In genomic region chr17:56287830-56288229, GRCm38 (mm10) we compare ENCODE assay signal across 8 mouse cellular contexts. TPM values are rescaled to one million over a fixed set of nuclear protein-coding genes. Genes with fewer than 3 reads are reported as not detected.
DNase-seq lines count a peak whose midpoint lies in the region; ATAC-seq lines count a peak whose summit lies in the region.

No protein-coding gene starts in this region.

- peak; percentile 61 for DNase-seq in retina, postnatal 1 day
- no peak for DNase-seq in retina, embryonic 14.5 days (ENCODE audit: low spot score)
- peak; percentile 83 to 90 for DNase-seq in kidney, postnatal 25 days
- DNase-seq in gastrocnemius, postnatal 36 days, result no peak
- DNase-seq in spleen, adult 18-20 months, result no peak

- peak; percentile 31; the same call in 1 of the 2 replicates for ATAC-seq in heart, embryonic 11.5 days (replicated peaks; ENCODE audit: insufficient number of reproducible peaks, low FRiP score, low TSS enrichment)
- no peak for ATAC-seq in neural tube, embryonic 13.5 days (ENCODE audit: low read depth)
- no peak for ATAC-seq in forebrain, embryonic 13.5 days

- 39% methylated on average over 3 of the region's 3 CpGs for WGBS in heart, embryonic 11.5 days (ENCODE audit: insufficient replicate concordance)
- 64% methylated on average over 3 of the region's 3 CpGs for WGBS in neural tube, embryonic 13.5 days
- 54% methylated on average over 3 of the region's 3 CpGs for WGBS in forebrain, embryonic 13.5 days

- peak overlapping the region; percentile 68 for H3K27ac ChIP-seq in heart, embryonic 11.5 days (ENCODE audit: low read depth, low read length)
- no peak overlapping the region for H3K27ac ChIP-seq in neural tube, embryonic 13.5 days (replicated peaks)
- H3K27ac ChIP-seq in forebrain, embryonic 13.5 days, result no peak overlapping the region

- H3K27me3 ChIP-seq in heart, embryonic 11.5 days (ENCODE audit: control insufficient read depth, insufficient read depth, low read length), result no peaks in the 10 kb centered on the region
- H3K27me3 ChIP-seq in neural tube, embryonic 13.5 days, result no peaks in the 10 kb centered on the region
- no peaks in the 10 kb centered on the region for H3K27me3 ChIP-seq in forebrain, embryonic 13.5 days

- H3K36me3 ChIP-seq in heart, embryonic 11.5 days (ENCODE audit: control insufficient read depth, insufficient read depth, low read length), result peaks cover 30% of the 10 kb centered on the region
- H3K36me3 ChIP-seq in neural tube, embryonic 13.5 days, result peaks cover 6% of the 10 kb centered on the region; the same call in 1 of the 2 replicates
- no peaks in the 10 kb centered on the region for H3K36me3 ChIP-seq in forebrain, embryonic 13.5 days (ENCODE audit: poor library complexity, severe bottlenecking)

- H3K9me3 ChIP-seq in heart, embryonic 11.5 days (replicated peaks; ENCODE audit: control insufficient read depth, low read length), result no peaks in the 10 kb centered on the region
- H3K9me3 ChIP-seq in neural tube, embryonic 13.5 days, result no peaks in the 10 kb centered on the region
- no peaks in the 10 kb centered on the region for H3K9me3 ChIP-seq in forebrain, embryonic 13.5 days (replicated peaks)

- H3K4me2 ChIP-seq in heart, embryonic 11.5 days, result peak overlapping the region; percentile 60
- H3K4me2 ChIP-seq in neural tube, embryonic 13.5 days, result peak overlapping the region; percentile 30
- H3K4me2 ChIP-seq in forebrain, embryonic 13.5 days, result no peak overlapping the region

- intact Hi-C loops in gastrocnemius, postnatal 36 days (cut with DNase I), result no loop called here

- no peak overlapping the region for H3K4me3 ChIP-seq in heart, embryonic 11.5 days (ENCODE audit: low read depth, low read length)
- H3K4me3 ChIP-seq in neural tube, embryonic 13.5 days, result no peak overlapping the region
- no peak overlapping the region for H3K4me3 ChIP-seq in forebrain, embryonic 13.5 days

- H3K9ac ChIP-seq in heart, embryonic 11.5 days (ENCODE audit: low read depth, low read length), result peak overlapping the region; percentile 50
- H3K9ac ChIP-seq in neural tube, embryonic 13.5 days, result no peak overlapping the region
- H3K9ac ChIP-seq in forebrain, embryonic 13.5 days, result no peak overlapping the region

- peaks cover 24% of the 10 kb centered on the region for H3K4me1 ChIP-seq in heart, embryonic 11.5 days (ENCODE audit: control insufficient read depth, insufficient read depth, low read length)
- H3K4me1 ChIP-seq in neural tube, embryonic 13.5 days (replicated peaks), result peaks cover 40% of the 10 kb centered on the region
- H3K4me1 ChIP-seq in forebrain, embryonic 13.5 days, result peaks cover 37% of the 10 kb centered on the region

RNA-seq across cellular contexts. Expression of gene Plin3, which starts 4.8 kb away (rescaled TPM):
- 58.8 and 77.3 TPM in 2 replicates for polyA plus RNA-seq in heart, embryonic 11.5 days (2014; fragmentation: Nextera tagmentation; extraction: Ambion mirVana)
- 21.5 and 24.7 TPM in 2 replicates for polyA plus RNA-seq in neural tube, embryonic 13.5 days (2015; fragmentation: Nextera tagmentation; extraction: Ambion mirVana)
- 10 to 100 TPM; 44.4 to 45.7 TPM for total RNA-seq in gastrocnemius, postnatal 36 days (2021)
- polyA plus RNA-seq in forebrain, embryonic 13.5 days (2015; fragmentation: Nextera tagmentation; extraction: Ambion mirVana), result 18.3 and 21.8 TPM in 2 replicates

RNA-seq across cellular contexts. Expression of gene Ticam1, which starts 11.2 kb away (rescaled TPM):
- polyA plus RNA-seq in heart, embryonic 11.5 days (2014; fragmentation: Nextera tagmentation; extraction: Ambion mirVana), result 10.4 and 11.4 TPM in 2 replicates
- polyA plus RNA-seq in neural tube, embryonic 13.5 days (2015; fragmentation: Nextera tagmentation; extraction: Ambion mirVana), result 1.5 and 1.7 TPM in 2 replicates
- total RNA-seq in gastrocnemius, postnatal 36 days (2021), result 1 to 10 TPM; 2.0 to 3.2 TPM
- polyA plus RNA-seq in forebrain, embryonic 13.5 days (2015; fragmentation: Nextera tagmentation; extraction: Ambion mirVana), result 1.4 and 1.6 TPM in 2 replicates

RNA-seq across cellular contexts. Expression of gene Arrdc5, which starts 12.3 kb away (rescaled TPM):
- not detected in 2 replicates for polyA plus RNA-seq in heart, embryonic 11.5 days (2014; fragmentation: Nextera tagmentation; extraction: Ambion mirVana)
- polyA plus RNA-seq in neural tube, embryonic 13.5 days (2015; fragmentation: Nextera tagmentation; extraction: Ambion mirVana), result not detected in 2 replicates
- total RNA-seq in gastrocnemius, postnatal 36 days (2021), result not detected
- not detected in 2 replicates for polyA plus RNA-seq in forebrain, embryonic 13.5 days (2015; fragmentation: Nextera tagmentation; extraction: Ambion mirVana)

RNA-seq across cellular contexts. Expression of gene Uhrf1, which starts 15.3 kb away (rescaled TPM):
- polyA plus RNA-seq in heart, embryonic 11.5 days (2014; fragmentation: Nextera tagmentation; extraction: Ambion mirVana), result 53.0 and 62.4 TPM in 2 replicates
- 20.0 and 27.4 TPM in 2 replicates for polyA plus RNA-seq in neural tube, embryonic 13.5 days (2015; fragmentation: Nextera tagmentation; extraction: Ambion mirVana)
- 1 to 10 TPM; 1.4 to 3.0 TPM for total RNA-seq in gastrocnemius, postnatal 36 days (2021)
- 119 and 138 TPM in 2 replicates for polyA plus RNA-seq in forebrain, embryonic 13.5 days (2015; fragmentation: Nextera tagmentation; extraction: Ambion mirVana)

RNA-seq across cellular contexts. Expression of gene Fem1a, which starts 31.2 kb away (rescaled TPM):
- 17.9 and 19.3 TPM in 2 replicates for polyA plus RNA-seq in heart, embryonic 11.5 days (2014; fragmentation: Nextera tagmentation; extraction: Ambion mirVana)
- 16.6 and 19.1 TPM in 2 replicates for polyA plus RNA-seq in neural tube, embryonic 13.5 days (2015; fragmentation: Nextera tagmentation; extraction: Ambion mirVana)
- total RNA-seq in gastrocnemius, postnatal 36 days (2021), result 100 to 1,000 TPM; 152 TPM
- 16.5 and 19.3 TPM in 2 replicates for polyA plus RNA-seq in forebrain, embryonic 13.5 days (2015; fragmentation: Nextera tagmentation; extraction: Ambion mirVana)

Comparison
In these comparisons a context has a peak if more than half of its experiments do, and no peak if none do; other contexts are left out.
1. DNase-seq: peak in retina, postnatal 1 day (single experiment) and kidney, postnatal 25 days (2 of 2); none in retina, embryonic 14.5 days (single experiment), gastrocnemius, postnatal 36 days (0 of 2) and spleen, adult 18-20 months (0 of 2).